Mouse (Mus musculus): ENCODE data around the gene Cryzl1. TPM values are rescaled to one million over a fixed set of nuclear protein-coding genes. Genes with fewer than 3 reads are reported as not detected.

Gene Cryzl1
- polyA plus RNA-seq, 1 experiment: 27.6 TPM

DNA sequence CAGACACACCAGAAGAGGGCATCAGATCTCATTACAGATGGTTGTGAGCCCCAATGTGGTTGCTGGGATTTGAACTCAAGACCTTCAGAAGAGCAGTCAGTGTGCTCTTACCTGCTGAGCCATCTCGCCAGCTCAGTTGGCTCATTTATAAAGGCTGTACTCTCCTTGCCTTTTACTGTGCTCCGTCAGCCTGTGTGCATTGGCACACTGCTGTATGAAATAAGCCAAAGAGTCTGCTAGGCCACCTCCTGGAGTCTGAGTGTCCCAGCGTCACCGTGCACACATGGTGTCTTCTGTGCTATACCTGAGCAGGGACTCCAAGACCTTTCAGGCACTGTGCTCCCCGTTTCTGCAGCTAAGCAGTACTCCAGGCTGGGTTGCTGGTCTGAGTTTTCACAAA is 41.1 kb upstream of the Cryzl1 start:
- Histone ChIP-seq H3ac (ENCODE audit: control insufficient read depth, insufficient read length) (no peak overlapping the region), H3K4me2 (ENCODE audit: low read depth) (no peak overlapping the region), H3K79me2 (ENCODE audit: control insufficient read depth, insufficient read depth) (peaks cover 68% of the 10 kb centered on the region), H3K27me3 (ENCODE audit: control insufficient read depth, insufficient read depth, insufficient read length) (no peaks in the 10 kb centered on the region), H3K4me3 (no peak overlapping the region), H3K36me3 (ENCODE audit: control insufficient read depth, insufficient read depth) (no peaks in the 10 kb centered on the region)
- no peak for TF ChIP-seq POLR2AphosphoS2 (IDR thresholded peaks at IDR 0.05; ENCODE audit: insufficient read length, low read depth)
- no peak for TF ChIP-seq MYOD1 (IDR thresholded peaks at IDR 0.05; ENCODE audit: control insufficient read depth in 1 of 3, insufficient read length in 2 of 3, low read depth in 2 of 3)
- no peak for TF ChIP-seq MAX (IDR thresholded peaks at IDR 0.05; ENCODE audit: low read depth)
- TF ChIP-seq TCF3 (IDR thresholded peaks at IDR 0.05; ENCODE audit: insufficient read length, low read depth): no peak
- TF ChIP-seq CEBPB (IDR thresholded peaks at IDR 0.05; ENCODE audit: insufficient read depth, poor library complexity, severe bottlenecking): no peak
- no peak for TF ChIP-seq USF1 (IDR thresholded peaks at IDR 0.05; ENCODE audit: low read depth)

DNA sequence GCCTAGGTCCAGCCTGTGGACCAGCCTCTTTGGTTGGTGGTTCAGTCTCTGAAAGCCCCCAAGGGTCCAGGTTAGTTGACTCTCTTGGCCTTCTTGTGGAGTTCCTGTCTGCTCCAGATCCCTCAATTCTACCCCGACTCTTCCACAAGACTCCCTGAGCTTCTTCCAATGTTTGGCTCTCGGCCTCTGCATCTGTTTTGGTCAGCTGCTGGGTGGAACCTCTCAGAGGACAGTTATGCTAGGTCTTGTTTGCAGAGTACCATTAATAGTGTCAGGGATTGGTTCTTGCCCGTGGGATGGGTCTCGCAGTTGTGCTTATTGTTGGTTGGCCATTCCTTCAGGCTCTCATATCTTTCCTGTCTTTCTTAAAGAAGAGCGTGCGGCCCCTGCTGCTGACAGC is 39.8 kb upstream of the Cryzl1 start:
- no peaks in the 10 kb centered on the region for H3K36me3 ChIP-seq (ENCODE audit: control insufficient read depth, insufficient read depth)
- H3K27me3 ChIP-seq (ENCODE audit: control insufficient read depth, insufficient read depth, insufficient read length): no peaks in the 10 kb centered on the region
- no peak overlapping the region for H3ac ChIP-seq (ENCODE audit: control insufficient read depth, insufficient read length)
- TF ChIP-seq USF1 (IDR thresholded peaks at IDR 0.05; ENCODE audit: low read depth) (no peak), MYOG (IDR thresholded peaks at IDR 0.05; ENCODE audit: control insufficient read depth in 1 of 3, insufficient read depth in 1 of 3, insufficient read length in 2 of 3, low read depth in 2 of 3) (peak in 2 of 3 experiments; percentile 33 to 75), TCF3 (IDR thresholded peaks at IDR 0.05; ENCODE audit: insufficient read length, low read depth) (no peak), MYOD1 (IDR thresholded peaks at IDR 0.05; ENCODE audit: control insufficient read depth in 1 of 3, insufficient read length in 2 of 3, low read depth in 2 of 3) (peak in 2 of 3 experiments; percentile 7 to 49), E2F4 (IDR thresholded peaks at IDR 0.05; ENCODE audit: insufficient read depth) (no peak), MAX (IDR thresholded peaks at IDR 0.05; ENCODE audit: low read depth) (no peak), TCF12 (IDR thresholded peaks at IDR 0.05; ENCODE audit: insufficient read depth, poor library complexity, severe bottlenecking) (no peak), REST (IDR thresholded peaks at IDR 0.05; ENCODE audit: insufficient read depth, insufficient read length) (no peak), POLR2A (IDR thresholded peaks at IDR 0.05; ENCODE audit: insufficient read length, low read depth) (no peak)
- peaks cover 68% of the 10 kb centered on the region for H3K79me2 ChIP-seq (ENCODE audit: control insufficient read depth, insufficient read depth)
- no peak overlapping the region for H3K4me3 ChIP-seq
- H3K4me2 ChIP-seq (ENCODE audit: low read depth): peak overlapping the region; percentile 55

DNA sequence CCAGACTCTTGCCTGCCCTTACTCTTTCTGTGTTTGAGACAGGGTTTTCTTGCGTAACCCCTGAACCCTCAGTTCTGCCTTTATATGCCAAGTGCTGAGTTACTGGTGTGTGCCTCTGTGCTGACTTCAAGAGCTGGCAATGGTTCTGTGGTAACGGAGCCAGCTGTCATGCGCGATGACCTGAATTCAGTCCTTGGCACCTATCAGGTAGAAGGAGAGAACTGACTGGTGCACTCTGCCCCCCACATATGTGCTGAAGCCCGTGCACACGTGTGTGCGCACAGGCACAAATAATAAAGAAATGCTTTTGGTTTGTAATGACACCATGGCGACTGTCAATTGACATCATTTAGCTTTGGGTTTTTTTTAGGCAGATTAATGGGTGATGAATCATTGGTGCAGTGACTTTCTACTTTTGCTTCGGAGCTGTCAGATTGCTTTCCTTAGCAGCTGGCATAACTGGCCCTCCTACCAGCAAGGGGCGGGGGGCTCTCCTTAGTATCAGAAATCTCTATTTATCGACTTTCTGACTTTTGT is 38.5 kb upstream of the Cryzl1 start:
- Histone ChIP-seq H3K27me3 (ENCODE audit: control insufficient read depth, insufficient read depth, insufficient read length) (no peaks in the 10 kb centered on the region), H3ac (ENCODE audit: control insufficient read depth, insufficient read length) (no peak overlapping the region), H3K4me3 (no peak overlapping the region), H3K4me2 (ENCODE audit: low read depth) (peak overlapping the region; percentile 82), H3K79me2 (ENCODE audit: control insufficient read depth, insufficient read depth) (peaks cover 69% of the 10 kb centered on the region), H3K36me3 (ENCODE audit: control insufficient read depth, insufficient read depth) (no peaks in the 10 kb centered on the region)
- TF ChIP-seq REST (IDR thresholded peaks at IDR 0.05; ENCODE audit: insufficient read depth, insufficient read length) (no peak), POLR2AphosphoS2 (IDR thresholded peaks at IDR 0.05; ENCODE audit: insufficient read length, low read depth) (no peak), E2F4 (IDR thresholded peaks at IDR 0.05; ENCODE audit: insufficient read depth) (no peak), POLR2A (IDR thresholded peaks at IDR 0.05; ENCODE audit: insufficient read length, low read depth) (no peak), CEBPB (IDR thresholded peaks at IDR 0.05; ENCODE audit: insufficient read depth, poor library complexity, severe bottlenecking) (peak; percentile 77), TCF3 (IDR thresholded peaks at IDR 0.05; ENCODE audit: insufficient read length, low read depth) (no peak), MYOG (IDR thresholded peaks at IDR 0.05; ENCODE audit: control insufficient read depth in 1 of 3, insufficient read depth in 1 of 3, insufficient read length in 2 of 3, low read depth in 2 of 3) (peak in 2 of 3 experiments; percentile 27 to 68), USF1 (IDR thresholded peaks at IDR 0.05; ENCODE audit: low read depth) (no peak), SRF (IDR thresholded peaks at IDR 0.05; ENCODE audit: control insufficient read depth, insufficient read length, low read depth) (no peak), MYOD1 (IDR thresholded peaks at IDR 0.05; ENCODE audit: control insufficient read depth in 1 of 3, insufficient read length in 2 of 3, low read depth in 2 of 3) (peak in 2 of 3 experiments; percentile 22 to 60), MAX (IDR thresholded peaks at IDR 0.05; ENCODE audit: low read depth) (no peak), TCF12 (IDR thresholded peaks at IDR 0.05; ENCODE audit: insufficient read depth, poor library complexity, severe bottlenecking) (no peak)

DNA sequence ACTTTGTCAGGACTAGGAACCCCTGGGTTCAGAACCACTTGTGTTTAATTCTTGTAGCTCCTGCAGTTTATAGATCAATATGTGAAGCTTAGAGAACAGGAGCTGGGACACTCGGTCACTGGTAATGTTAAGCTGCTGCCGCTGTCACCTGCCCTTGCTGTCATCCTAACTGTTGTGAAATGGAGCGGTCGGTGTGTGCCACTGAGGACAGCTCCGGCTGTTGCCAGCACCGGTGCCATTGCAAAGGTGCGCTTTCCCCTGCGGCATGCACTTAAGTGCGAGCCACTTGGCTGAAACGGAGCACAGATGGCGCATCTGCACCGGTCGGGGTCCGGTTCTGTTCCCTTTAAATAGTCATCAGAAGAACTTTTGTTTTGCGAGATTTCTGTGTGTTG is 37.0 kb upstream of the Cryzl1 start:
- Histone ChIP-seq H3K4me2 (ENCODE audit: low read depth) (no peak overlapping the region), H3K36me3 (ENCODE audit: control insufficient read depth, insufficient read depth) (no peaks in the 10 kb centered on the region), H3K79me2 (ENCODE audit: control insufficient read depth, insufficient read depth) (peaks cover 69% of the 10 kb centered on the region), H3K4me3 (no peak overlapping the region), H3K27me3 (ENCODE audit: control insufficient read depth, insufficient read depth, insufficient read length) (no peaks in the 10 kb centered on the region), H3ac (ENCODE audit: control insufficient read depth, insufficient read length) (no peak overlapping the region)
- TF ChIP-seq POLR2AphosphoS2 (IDR thresholded peaks at IDR 0.05; ENCODE audit: insufficient read length, low read depth) (no peak), POLR2A (IDR thresholded peaks at IDR 0.05; ENCODE audit: insufficient read length, low read depth) (no peak), E2F4 (IDR thresholded peaks at IDR 0.05; ENCODE audit: insufficient read depth) (no peak), MAX (IDR thresholded peaks at IDR 0.05; ENCODE audit: low read depth) (no peak), MYOG (IDR thresholded peaks at IDR 0.05; ENCODE audit: control insufficient read depth in 1 of 3, insufficient read depth in 1 of 3, insufficient read length in 2 of 3, low read depth in 2 of 3) (no peak), MYOD1 (IDR thresholded peaks at IDR 0.05; ENCODE audit: control insufficient read depth in 1 of 3, insufficient read length in 2 of 3, low read depth in 2 of 3) (no peak), USF1 (IDR thresholded peaks at IDR 0.05; ENCODE audit: low read depth) (no peak), SRF (IDR thresholded peaks at IDR 0.05; ENCODE audit: control insufficient read depth, insufficient read length, low read depth) (no peak), CEBPB (IDR thresholded peaks at IDR 0.05; ENCODE audit: insufficient read depth, poor library complexity, severe bottlenecking) (no peak), TCF12 (IDR thresholded peaks at IDR 0.05; ENCODE audit: insufficient read depth, poor library complexity, severe bottlenecking) (no peak), TCF3 (IDR thresholded peaks at IDR 0.05; ENCODE audit: insufficient read length, low read depth) (no peak), REST (IDR thresholded peaks at IDR 0.05; ENCODE audit: insufficient read depth, insufficient read length) (no peak)
